Mouse (Mus musculus) embryonic facial prominence, embryonic 14.5 days (tissue): ENCODE data around the gene Gm49361. TPM values are rescaled to one million over a fixed set of nuclear protein-coding genes. Genes with fewer than 3 reads are reported as not detected.
A peak's percentile ranks its signal among the peaks of the same experiment; 100 is the strongest.
"Not testable (repeated sequence)": the region's sequence is repeated elsewhere in the genome, so short reads cannot be mapped to it uniquely, and the experiment has no call there.

Experiments
- ATAC-seq: fragments of 200-750 bp; cut with Nextera tagmentation; 2 replicates; pipeline ENCODE4 v1.8.0; 2017; ENCODE audit warnings: low read depth, moderate number of reproducible peaks, moderate TSS enrichment
- DNase-seq: peaks from one replicate; pipeline ENCODE4 v3.0.0-alpha.2; 2015; ENCODE audit warnings: low spot score
- H3K27ac ChIP-seq: fragments of 300-500 bp; sonication (generic); replicated peaks from 2 replicates; pipeline ENCODE4 v1.5.1; 2014; ENCODE audit warnings: low read depth, mild to moderate bottlenecking, low read length, moderate library complexity
- H3K27me3 ChIP-seq: fragments of 300-500 bp; sonication (generic); replicated peaks from 2 replicates; pipeline ENCODE4 v1.6.1; 2014; ENCODE audit warnings: low read length; ENCODE audit not compliant: control insufficient read depth, insufficient read depth
- H3K36me3 ChIP-seq: fragments of 300-500 bp; sonication (generic); 2 replicates; pipeline ENCODE4 v1.6.1; 2014; ENCODE audit warnings: low read length, mixed read lengths; ENCODE audit not compliant: control insufficient read depth, insufficient read depth
- H3K4me1 ChIP-seq: fragments of 300-500 bp; sonication (generic); 2 replicates; pipeline ENCODE4 v1.6.1; 2014; ENCODE audit warnings: antibody characterized with exemption, low read length; ENCODE audit not compliant: control insufficient read depth, insufficient read depth
- H3K4me2 ChIP-seq: fragments of 300-500 bp; sonication (generic); 2 replicates; pipeline ENCODE4 v1.6.1; 2014; ENCODE audit warnings: low read depth, mild to moderate bottlenecking, low read length, moderate library complexity, mixed read lengths
- H3K4me3 ChIP-seq: fragments of 300-500 bp; sonication (generic); 2 replicates; pipeline ENCODE4 v1.5.1; 2014; ENCODE audit warnings: low read depth, mild to moderate bottlenecking, low read length
- H3K9ac ChIP-seq: fragments of 300-500 bp; sonication (generic); 2 replicates; pipeline ENCODE4 v1.6.1; 2014; ENCODE audit warnings: low read depth, mild to moderate bottlenecking, low read length, moderate library complexity, mixed read lengths
- H3K9me3 ChIP-seq: fragments of 300-500 bp; sonication (generic); 2 replicates; pipeline ENCODE4 v1.6.1; 2016; ENCODE audit warnings: low read length; ENCODE audit not compliant: control insufficient read depth
- WGBS: fragments of 180-500 bp; shearing (Covaris S2); extraction: QIAGEN DNeasy Blood & Tissue Kit; methylation state at CpG from one replicate; pipeline ENCODE4 v1.1.7; 2014; 5-methylcytosine and 5-hydroxymethylcytosine counted together
- polyA plus RNA-seq: library from polyadenylated mRNA; unstranded; fragments of >200 nt; fragmentation: Nextera tagmentation; extraction: Ambion mirVana; gene quantifications from 2 replicates; pipeline ENCODE4 v1.2.1, GENCODE M21; 2014

Gm49361 gene
- polyA plus RNA-seq, 1 experiment from 2014 or later, result not detected

DNA sequence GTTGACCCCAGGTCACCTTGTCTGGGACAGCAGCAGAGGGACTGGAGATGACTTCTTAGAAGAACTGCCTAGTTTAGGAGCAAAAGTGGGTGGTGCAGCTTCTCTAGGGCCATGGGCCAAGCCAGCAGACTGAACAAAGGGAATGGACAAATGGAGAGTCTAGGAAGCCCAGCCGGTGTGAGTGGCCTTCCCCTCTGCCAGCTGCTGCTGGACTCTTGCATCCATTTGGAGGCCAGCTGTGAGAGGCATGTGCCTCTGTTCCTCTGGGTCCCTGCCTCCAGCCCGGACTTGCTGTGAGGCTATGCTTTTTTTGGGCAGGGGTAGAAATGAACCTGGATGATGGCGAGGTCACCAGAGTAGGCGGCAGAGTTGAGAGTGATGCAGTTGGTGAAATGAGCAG is 12.3 kb upstream of the Gm49361 start, which contains the start of gene Lats2:
TSS of gene Lats2 (minus strand) at position 152 of the 400 bp plus-strand sequence.
- Histone ChIP-seq H3K9me3 (no peaks in the 10 kb centered on the region), H3K36me3 (no peaks in the 10 kb centered on the region), H3K4me2 (no peak within 1 kb of the TSS), H3K27me3 (no peaks in the 10 kb centered on the region), H3K4me1 (peaks cover 8% of the 10 kb centered on the region), H3K27ac (0 out of 2 replicates have a peak within 1 kb of the TSS, but pooled peaks have one; percentile 18), H3K4me3 (no peak within 1 kb of the TSS), H3K9ac (no peak within 1 kb of the TSS)
- DNase-seq, result no peak
- ATAC-seq, result no peak
- 75% methylated on average over 3 of the region's 4 CpGs for WGBS

GRCm38 (mm10) chr14:57756094-57756493 is 10.2 kb upstream of the Gm49361 start:
- H3K36me3 ChIP-seq, result no peaks in the 10 kb centered on the region
- 63% methylated on average over 4 of the region's 4 CpGs for WGBS
- H3K4me1 ChIP-seq, result peaks cover 8% of the 10 kb centered on the region
- no peak overlapping the region for H3K4me3 ChIP-seq
- no peaks in the 10 kb centered on the region for H3K27me3 ChIP-seq
- no peak overlapping the region for H3K9ac ChIP-seq
- no peak overlapping the region for H3K27ac ChIP-seq
- no peak for DNase-seq
- no peaks in the 10 kb centered on the region for H3K9me3 ChIP-seq
- H3K4me2 ChIP-seq, result no peak overlapping the region
- ATAC-seq, result no peak

GRCm38 (mm10) chr14:57755661-57756060 is 9.8 kb upstream of the Gm49361 start:
- Histone ChIP-seq H3K36me3 (no peaks in the 10 kb centered on the region), H3K9ac (no peak overlapping the region), H3K27ac (no peak overlapping the region), H3K9me3 (no peaks in the 10 kb centered on the region), H3K4me3 (no peak overlapping the region), H3K4me1 (peaks cover 6% of the 10 kb centered on the region), H3K4me2 (no peak overlapping the region), H3K27me3 (no peaks in the 10 kb centered on the region)
- ATAC-seq, result no peak
- no peak for DNase-seq
- 84% methylated on average over 2 of the region's 2 CpGs for WGBS

GRCm38 (mm10) chr14:57753351-57753992 is 7.6 kb upstream of the Gm49361 start:
- H3K4me1 ChIP-seq, result no peaks in the 10 kb centered on the region
- ATAC-seq, result 0 out of 2 replicates have a peak, but pooled peaks have one; percentile 60
- WGBS, result 12% methylated on average over 9 of the region's 9 CpGs
- no peak overlapping the region for H3K4me2 ChIP-seq
- H3K27me3 ChIP-seq, result no peaks in the 10 kb centered on the region
- H3K36me3 ChIP-seq, result no peaks in the 10 kb centered on the region
- no peaks in the 10 kb centered on the region for H3K9me3 ChIP-seq
- peak; percentile 36 for DNase-seq
- H3K27ac ChIP-seq, result peak overlapping the region; percentile 57
- H3K9ac ChIP-seq, result no peak overlapping the region
- H3K4me3 ChIP-seq, result no peak overlapping the region

DNA sequence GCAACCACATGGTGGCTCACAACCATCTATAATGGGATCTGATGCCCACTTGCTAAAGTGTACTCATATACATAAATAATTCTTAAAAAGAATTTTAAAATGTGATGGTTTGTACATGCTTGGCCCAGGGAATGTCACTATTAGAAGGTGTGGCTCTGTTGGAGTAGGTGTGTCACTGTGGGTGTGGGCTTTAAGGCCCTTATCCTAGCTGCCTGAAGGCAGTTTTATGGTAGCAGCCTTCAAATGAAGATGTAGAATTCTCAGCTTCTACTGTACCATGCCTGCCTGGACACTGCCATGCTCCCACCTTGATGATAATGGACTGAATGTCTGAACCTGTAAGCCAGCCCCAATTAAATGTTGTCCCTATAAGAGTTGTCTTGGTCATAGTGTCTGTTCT is 5.1 kb upstream of the Gm49361 start:
- H3K27ac ChIP-seq, H3K4me2 ChIP-seq, H3K9ac ChIP-seq, H3K4me1 ChIP-seq, H3K9me3 ChIP-seq, DNase-seq, ATAC-seq, H3K36me3 ChIP-seq, H3K27me3 ChIP-seq, H3K4me3 ChIP-seq: not testable (repeated sequence)

DNA sequence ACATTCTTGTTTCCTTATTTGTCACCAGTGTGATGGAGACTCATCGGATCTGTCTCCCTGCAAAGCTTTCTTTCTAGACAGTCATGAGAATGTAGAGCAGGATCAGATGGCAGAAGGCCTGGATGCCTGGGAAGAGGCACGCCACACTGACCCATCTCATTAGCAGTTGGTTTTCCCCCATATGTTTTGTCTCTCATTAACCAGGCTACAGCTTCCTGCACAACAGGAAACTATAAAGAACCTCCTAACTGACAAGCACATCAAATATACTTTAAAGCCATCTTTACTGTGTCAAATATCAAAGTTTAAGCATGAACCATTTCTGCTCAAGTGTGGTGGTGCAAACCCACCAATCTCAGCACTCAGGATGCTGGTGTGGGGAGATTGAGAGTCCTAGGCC is 3.6 kb upstream of the Gm49361 start:
- H3K4me2 ChIP-seq, result no peak overlapping the region
- H3K27ac ChIP-seq, result no peak overlapping the region
- no peak overlapping the region for H3K9ac ChIP-seq
- H3K9me3 ChIP-seq, result no peaks in the 10 kb centered on the region
- WGBS, result 54% methylated on average over 2 of the region's 2 CpGs
- no peaks in the 10 kb centered on the region for H3K4me1 ChIP-seq
- no peaks in the 10 kb centered on the region for H3K36me3 ChIP-seq
- DNase-seq (no peak), ATAC-seq (no peak)
- no peaks in the 10 kb centered on the region for H3K27me3 ChIP-seq
- H3K4me3 ChIP-seq, result no peak overlapping the region

- under 1% methylated on average over 35 of the region's 103 CpGs for WGBS
- H3K4me1 ChIP-seq, result peaks cover 21% of the 10 kb centered on the region
- peak; percentile 66 for ATAC-seq
- H3K4me3 ChIP-seq, result peak overlapping the region; percentile 97
- no peaks in the 10 kb centered on the region for H3K9me3 ChIP-seq
- peak overlapping the region; percentile 94 for H3K27ac ChIP-seq
- peak overlapping the region; percentile 74 for H3K4me2 ChIP-seq
- no peaks in the 10 kb centered on the region for H3K36me3 ChIP-seq
- no peaks in the 10 kb centered on the region for H3K27me3 ChIP-seq
- peak; percentile 30 for DNase-seq
- peak overlapping the region; percentile 99 for H3K9ac ChIP-seq
Measured at GRCm38 (mm10) chr14:57745291-57745969, 473 bp downstream of the Gm49361 start.

DNA sequence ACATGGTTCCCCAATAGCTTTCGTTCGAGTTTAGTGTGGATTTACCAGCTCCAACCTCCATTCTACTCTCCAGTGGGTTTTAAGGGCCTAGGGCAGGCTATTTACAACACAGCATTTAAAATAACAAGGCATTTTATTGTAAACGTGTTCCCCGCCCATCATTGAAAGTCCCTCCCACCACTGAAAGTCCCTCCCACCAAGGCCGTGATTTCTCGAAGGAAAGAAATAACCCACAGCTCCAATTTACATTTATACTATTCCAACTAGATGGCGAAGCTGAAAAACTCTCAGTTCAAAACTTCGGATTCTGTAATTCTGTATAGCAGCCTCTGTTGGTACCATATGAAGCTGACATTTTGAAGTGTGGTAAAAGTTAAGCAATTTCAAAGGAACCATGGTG is 1.4 kb downstream of the Gm49361 start:
- Histone ChIP-seq H3K9ac (peak overlapping the region; percentile 99), H3K36me3 (no peaks in the 10 kb centered on the region), H3K4me1 (peaks cover 21% of the 10 kb centered on the region), H3K4me2 (peak overlapping the region; percentile 74), H3K4me3 (peak overlapping the region; percentile 97), H3K27me3 (no peaks in the 10 kb centered on the region), H3K27ac (peak overlapping the region; percentile 94), H3K9me3 (no peaks in the 10 kb centered on the region)
- ATAC-seq (no peak), DNase-seq (peak; percentile 76)
- under 1% methylated on average over 8 of the region's 8 CpGs for WGBS

DNA sequence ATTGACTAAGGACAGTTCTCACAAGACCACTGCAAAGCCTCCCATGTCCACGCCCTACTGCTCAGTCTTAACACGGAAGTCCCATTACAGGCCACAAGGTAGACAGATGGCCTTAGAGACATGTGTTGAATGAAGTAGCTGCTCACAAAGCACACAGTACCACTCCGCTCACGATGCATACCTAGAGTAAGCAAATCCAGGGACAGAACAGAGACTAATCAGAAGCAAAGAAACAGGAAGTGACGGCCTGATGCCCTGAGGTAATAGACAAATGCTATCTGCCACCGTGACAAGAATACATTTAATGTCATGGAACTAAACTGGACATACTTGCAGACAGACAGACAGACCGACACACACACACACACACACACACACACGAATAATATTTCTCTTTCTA is 5.3 kb downstream of the Gm49361 start:
- ATAC-seq, result no peak
- H3K27me3 ChIP-seq, result no peaks in the 10 kb centered on the region
- no peak overlapping the region for H3K4me3 ChIP-seq
- DNase-seq, result no peak
- H3K9ac ChIP-seq, result no peak overlapping the region
- no peak overlapping the region for H3K4me2 ChIP-seq
- H3K36me3 ChIP-seq, result no peaks in the 10 kb centered on the region
- H3K27ac ChIP-seq, result no peak overlapping the region
- H3K4me1 ChIP-seq, result peaks cover 28% of the 10 kb centered on the region
- H3K9me3 ChIP-seq, result no peaks in the 10 kb centered on the region
- 62% methylated on average over 8 of the region's 8 CpGs for WGBS
